In genomic region chr10:61383021-61383714, GRCm38 (mm10) we compare ENCODE assay signal across 8 mouse cellular contexts. TPM values are rescaled to one million over a fixed set of nuclear protein-coding genes. Genes with fewer than 3 reads are reported as not detected.
DNase-seq lines count a peak whose midpoint lies in the region; ATAC-seq lines count a peak whose summit lies in the region.

TSS of gene Pald1 (minus strand) at chr10:61383530.

- no peaks in the 10 kb centered on the region for H3K9me3 ChIP-seq in intestine, embryonic 15.5 days

- under 1% methylated on average over 60 of the region's 60 CpGs for WGBS in intestine, embryonic 15.5 days

- peaks cover 56% of the 10 kb centered on the region for H3K4me1 ChIP-seq in intestine, embryonic 15.5 days (replicated peaks)

- H3K27ac ChIP-seq in intestine, embryonic 15.5 days, result peak within 1 kb of the TSS; percentile 1; the same call in 1 of the 2 replicates

- peak within 1 kb of the TSS; percentile 99 for H3K4me2 ChIP-seq in intestine, embryonic 15.5 days (replicated peaks)

- no peaks in the 10 kb centered on the region for H3K36me3 ChIP-seq in intestine, embryonic 15.5 days

- DNase-seq in 3134 (ENCODE audit: extremely low read depth, insufficient read length, low spot score) (peak; percentile 96), adipocyte (ENCODE audit: low spot score) (peak; percentile 74)
- peak; percentile 88 for DNase-seq in embryo, embryonic 10 days (ENCODE audit: low spot score)
- DNase-seq in gastrocnemius, postnatal 25 days, result peak; percentile 87
- peak; percentile 34 to 43 for DNase-seq in left cerebral cortex, postnatal 36 days (ENCODE audit: low spot score in 2 of 2)
- peak; percentile 87 for DNase-seq in mesoderm, embryonic 11.5 days (ENCODE audit: low read depth, low spot score)
- DNase-seq in spleen, postnatal 36 days (ENCODE audit: low spot score in 2 of 2), result peak; percentile 31 to 43

- H3K4me3 ChIP-seq in intestine, embryonic 15.5 days (replicated peaks), result peak within 1 kb of the TSS; percentile 67

- no peaks in the 10 kb centered on the region for H3K27me3 ChIP-seq in intestine, embryonic 15.5 days (replicated peaks)

- intact Hi-C loops in left cerebral cortex, postnatal 36 days (cut with DNase I), result no loop called here

- peak within 1 kb of the TSS; percentile 70 for H3K9ac ChIP-seq in intestine, embryonic 15.5 days

- ATAC-seq in intestine, embryonic 15.5 days, result peak; percentile 92

RNA-seq across cellular contexts. Expression of gene Pald1, which starts in this region (rescaled TPM):
- total RNA-seq in gastrocnemius, postnatal 25 days (2021), result 1 to 10 TPM; 3.8 to 9.8 TPM
- 14.5 and 16.3 TPM in 2 replicates for polyA plus RNA-seq in intestine, embryonic 15.5 days (2015; fragmentation: Nextera tagmentation; extraction: Ambion mirVana)
- 1 to 10 TPM; 7.5 to 9.5 TPM for total RNA-seq in left cerebral cortex, postnatal 36 days (2021)

Comparison
In these comparisons a context has a peak if more than half of its experiments do, and no peak if none do; other contexts are left out.
1. Peak in every context shown above with its lines: DNase-seq, ATAC-seq, H3K4me3 ChIP-seq and H3K27ac ChIP-seq.
2. DNase-seq: peak in every context shown above with its lines; median percentile 96 in 3134; 88 in embryo, embryonic 10 days; 87 in gastrocnemius, postnatal 25 days; 87 in mesoderm, embryonic 11.5 days; 74 in adipocyte; 38 in left cerebral cortex, postnatal 36 days; 37 in spleen, postnatal 36 days.